Mouse (Mus musculus) heart, embryonic 11.5 days (tissue): ENCODE results near the gene Lactbl1. TPM values are rescaled to one million over a fixed set of nuclear protein-coding genes. Genes with fewer than 3 reads are reported as not detected.

Experiments
- ATAC-seq: fragments of 200-750 bp; cut with Nextera tagmentation; replicated peaks from 2 replicates; pipeline ENCODE4 v1.8.0; 2017; ENCODE audit warnings: moderate library complexity; ENCODE audit not compliant: insufficient number of reproducible peaks, low FRiP score, low TSS enrichment
- H3K27ac ChIP-seq: fragments of 300-500 bp; sonication (generic); 2 replicates; pipeline ENCODE4 v1.5.1; 2014; ENCODE audit warnings: mild to moderate bottlenecking, low read depth, low read length
- H3K27me3 ChIP-seq: fragments of 300-500 bp; sonication (generic); 2 replicates; pipeline ENCODE4 v1.6.1; 2014; ENCODE audit warnings: mild to moderate bottlenecking, low read length, mixed read lengths; ENCODE audit not compliant: control insufficient read depth, insufficient read depth
- H3K36me3 ChIP-seq: fragments of 300-500 bp; sonication (generic); 2 replicates; pipeline ENCODE4 v1.6.1; 2014; ENCODE audit warnings: mild to moderate bottlenecking, low read length, moderate library complexity, mixed read lengths; ENCODE audit not compliant: control insufficient read depth, insufficient read depth
- H3K4me1 ChIP-seq: fragments of 300-500 bp; sonication (generic); 2 replicates; pipeline ENCODE4 v1.6.1; 2014; ENCODE audit warnings: low read length; ENCODE audit not compliant: control insufficient read depth, insufficient read depth
- H3K4me2 ChIP-seq: fragments of 300-500 bp; sonication (generic); 2 replicates; pipeline ENCODE4 v1.6.1; 2014; ENCODE audit warnings: mild to moderate bottlenecking, moderate library complexity
- H3K4me3 ChIP-seq: fragments of 300-500 bp; sonication (generic); 2 replicates; pipeline ENCODE4 v1.5.1; 2014; ENCODE audit warnings: low read depth, low read length
- H3K9ac ChIP-seq: fragments of 300-500 bp; sonication (generic); 2 replicates; pipeline ENCODE4 v1.6.1; 2014; ENCODE audit warnings: mild to moderate bottlenecking, low read depth, low read length, moderate library complexity
- H3K9me3 ChIP-seq: fragments of 300-500 bp; sonication (generic); replicated peaks from 2 replicates; pipeline ENCODE4 v1.6.1; 2016; ENCODE audit warnings: low read length; ENCODE audit not compliant: control insufficient read depth
- WGBS: fragments of 180-500 bp; shearing (Covaris S2); extraction: QIAGEN DNeasy Blood & Tissue Kit; methylation state at CpG from one replicate; pipeline ENCODE4 v1.1.7; 2014; ENCODE audit not compliant: insufficient replicate concordance; 5-methylcytosine and 5-hydroxymethylcytosine counted together
- polyA plus RNA-seq: library from polyadenylated mRNA; unstranded; fragments of >200 nt; fragmentation: Nextera tagmentation; extraction: Ambion mirVana; gene quantifications from 2 replicates; pipeline ENCODE4 v1.2.1, GENCODE M21; 2014

Gene Lactbl1
- polyA plus RNA-seq, 1 experiment from 2014 or later: not detected

- no peaks in the 10 kb centered on the region for H3K27me3 ChIP-seq
- H3K9me3 ChIP-seq: no peaks in the 10 kb centered on the region
- WGBS: 87% methylated on average over 3 of the region's 3 CpGs
- H3K4me2 ChIP-seq: no peak overlapping the region
- no peaks in the 10 kb centered on the region for H3K36me3 ChIP-seq
- H3K4me1 ChIP-seq: peaks cover 14% of the 10 kb centered on the region
- ATAC-seq: no peak
- no peak overlapping the region for H3K4me3 ChIP-seq
- H3K9ac ChIP-seq: no peak overlapping the region
- H3K27ac ChIP-seq: no peak overlapping the region
These were observed 22.6 kb upstream of the Lactbl1 start for GRCm38 (mm10) chr4:136599869-136600268.

GRCm38 (mm10) chr4:136600536-136600935 lies 21.9 kb upstream of the Lactbl1 start:
- H3K4me1 ChIP-seq: peaks cover 14% of the 10 kb centered on the region
- H3K9ac ChIP-seq: no peak overlapping the region
- 84% methylated on average over 2 of the region's 2 CpGs for WGBS
- peak overlapping the region; percentile 100; the same call in 1 of the 2 replicates for H3K4me3 ChIP-seq
- H3K9me3 ChIP-seq: no peaks in the 10 kb centered on the region
- no peaks in the 10 kb centered on the region for H3K36me3 ChIP-seq
- H3K27ac ChIP-seq: no peak overlapping the region
- peak overlapping the region; percentile 73 for H3K4me2 ChIP-seq
- ATAC-seq: no peak
- H3K27me3 ChIP-seq: no peaks in the 10 kb centered on the region

- under 1% methylated on average over 13 of the region's 13 CpGs for WGBS
- H3K36me3 ChIP-seq: no peaks in the 10 kb centered on the region
These were observed 20.9 kb upstream of the Lactbl1 start for GRCm38 (mm10) chr4:136601476-136601875.

GRCm38 (mm10) chr4:136602018-136602554 lies 20.3 kb upstream of the Lactbl1 start:
- H3K9me3 ChIP-seq: no peaks in the 10 kb centered on the region
- H3K4me3 ChIP-seq: peak overlapping the region; percentile 100
- peak overlapping the region; percentile 73 for H3K4me2 ChIP-seq
- H3K27ac ChIP-seq: peak overlapping the region; percentile 90
- peak overlapping the region; percentile 99 for H3K9ac ChIP-seq
- no peaks in the 10 kb centered on the region for H3K27me3 ChIP-seq
- peaks cover 14% of the 10 kb centered on the region for H3K4me1 ChIP-seq
- WGBS: under 1% methylated on average over 55 of the region's 68 CpGs
- peak; percentile 53 for ATAC-seq
- no peaks in the 10 kb centered on the region for H3K36me3 ChIP-seq

More at GRCm38 (mm10) chr4:136601476-136601875, 20.9 kb upstream of the Lactbl1 start:
- H3K27ac ChIP-seq: peak overlapping the region; percentile 90; the same call in 1 of the 2 replicates
- H3K9me3 ChIP-seq: no peaks in the 10 kb centered on the region
- peak overlapping the region; percentile 100 for H3K4me3 ChIP-seq
- H3K27me3 ChIP-seq: no peaks in the 10 kb centered on the region
- H3K4me2 ChIP-seq: peak overlapping the region; percentile 73
- peaks cover 14% of the 10 kb centered on the region for H3K4me1 ChIP-seq
- 0 out of 2 replicates have a peak, but pooled peaks have one; percentile 31 for ATAC-seq
- H3K9ac ChIP-seq: peak overlapping the region; percentile 99

- ATAC-seq: peak; percentile 74
- Histone ChIP-seq H3K27ac (peak within 1 kb of the TSS; percentile 90), H3K36me3 (no peaks in the 10 kb centered on the region), H3K4me1 (peaks cover 14% of the 10 kb centered on the region), H3K27me3 (no peaks in the 10 kb centered on the region), H3K4me2 (peak within 1 kb of the TSS; percentile 73), H3K9me3 (no peaks in the 10 kb centered on the region), H3K9ac (peak within 1 kb of the TSS; percentile 99), H3K4me3 (peak within 1 kb of the TSS; percentile 100)
- WGBS: under 1% methylated on average over 33 of the region's 45 CpGs
These were observed 19.9 kb upstream of the Lactbl1 start, which contains the start of gene Kdm1a for GRCm38 (mm10) chr4:136602568-136602967. Gene Kdm1a (minus strand): TSS chr4:136602723.

GRCm38 (mm10) chr4:136605756-136606485 lies 16.5 kb upstream of the Lactbl1 start:
- Histone ChIP-seq H3K36me3 (no peaks in the 10 kb centered on the region), H3K4me2 (no peak overlapping the region), H3K9me3 (no peaks in the 10 kb centered on the region), H3K9ac (no peak overlapping the region), H3K4me3 (no peak overlapping the region), H3K27ac (no peak overlapping the region), H3K27me3 (no peaks in the 10 kb centered on the region), H3K4me1 (peaks cover 4% of the 10 kb centered on the region)
- WGBS: 88% methylated on average over 19 of the region's 19 CpGs
- no peak for ATAC-seq

GRCm38 (mm10) chr4:136610387-136610856 lies 12.0 kb upstream of the Lactbl1 start, which contains the start of gene Tex46:
Gene Tex46 (plus strand): TSS chr4:136610437.
- no peak for ATAC-seq
- Histone ChIP-seq H3K27ac (no peak within 1 kb of the TSS), H3K4me3 (no peak within 1 kb of the TSS), H3K27me3 (no peaks in the 10 kb centered on the region), H3K4me2 (no peak within 1 kb of the TSS), H3K9me3 (no peaks in the 10 kb centered on the region), H3K36me3 (no peaks in the 10 kb centered on the region), H3K9ac (no peak within 1 kb of the TSS), H3K4me1 (no peaks in the 10 kb centered on the region)
- 60% methylated on average over 4 of the region's 4 CpGs for WGBS

- 62% methylated on average over 7 of the region's 7 CpGs for WGBS
- no peak overlapping the region for H3K27ac ChIP-seq
- no peak overlapping the region for H3K4me2 ChIP-seq
- H3K4me3 ChIP-seq: no peak overlapping the region
- no peaks in the 10 kb centered on the region for H3K27me3 ChIP-seq
- H3K36me3 ChIP-seq: no peaks in the 10 kb centered on the region
- no peak for ATAC-seq
- H3K4me1 ChIP-seq: no peaks in the 10 kb centered on the region
- no peak overlapping the region for H3K9ac ChIP-seq
- H3K9me3 ChIP-seq: no peaks in the 10 kb centered on the region
These were observed 8.8 kb upstream of the Lactbl1 start for GRCm38 (mm10) chr4:136613657-136614056.
